Mouse (Mus musculus) liver, adult (tissue): ENCODE measurements around the gene Fam110a.

Experiments
- GATA4 ChIP-seq: IDR thresholded peaks from 2 replicates; pipeline ENCODE4 v1.6.1; 2014; ENCODE audit warnings: mild to moderate bottlenecking, low read length; ENCODE audit not compliant: insufficient replicate concordance

Fam110a gene

GRCm38 (mm10) chr2:151982476-151982875 is 2.5 kb upstream of the Fam110a start:
- TF ChIP-seq GATA4, result no peak

- TF ChIP-seq GATA4, result no peak
These were observed 1.2 kb upstream of the Fam110a start for GRCm38 (mm10) chr2:151981268-151981667.

- TF ChIP-seq GATA4, result no peak
These were observed 305 bp upstream of the Fam110a start for GRCm38 (mm10) chr2:151980355-151980693.

- TF ChIP-seq GATA4, result no peak
These were observed 1.5 kb downstream of the Fam110a start for GRCm38 (mm10) chr2:151978494-151978893.

GRCm38 (mm10) chr2:151977689-151978440 is 2.2 kb downstream of the Fam110a start:
- no peak for TF ChIP-seq GATA4

GRCm38 (mm10) chr2:151976067-151976466 is 4.0 kb downstream of the Fam110a start:
- no peak for TF ChIP-seq GATA4

- TF ChIP-seq GATA4, result no peak
These were observed 4.7 kb downstream of the Fam110a start for GRCm38 (mm10) chr2:151975295-151975694.

GRCm38 (mm10) chr2:151973595-151974562 is 6.1 kb downstream of the Fam110a start:
- no peak for TF ChIP-seq GATA4

- TF ChIP-seq GATA4, result no peak
These were observed 7.0 kb downstream of the Fam110a start for GRCm38 (mm10) chr2:151972880-151973594.

GRCm38 (mm10) chr2:151971748-151972147 is 8.3 kb downstream of the Fam110a start:
- TF ChIP-seq GATA4, result no peak

- no peak for TF ChIP-seq GATA4
These were observed 9.5 kb downstream of the Fam110a start for GRCm38 (mm10) chr2:151970191-151971172.

- no peak for TF ChIP-seq GATA4
These were observed 10.6 kb downstream of the Fam110a start for GRCm38 (mm10) chr2:151969396-151969795.

GRCm38 (mm10) chr2:151968986-151969385 is 11.0 kb downstream of the Fam110a start:
- no peak for TF ChIP-seq GATA4

- TF ChIP-seq GATA4, result no peak
These were observed 11.6 kb downstream of the Fam110a start for GRCm38 (mm10) chr2:151968451-151968850.
